Mouse (Mus musculus): Measurements from ENCODE around the gene Foxe1.

Foxe1 gene

GRCm38 (mm10) chr4:46347580-46348515 lies 4.4 kb downstream of the Foxe1 start:
- peak; percentile 37 for DNase-seq (ENCODE audit: low spot score)

GRCm38 (mm10) chr4:46348897-46349296 lies 5.5 kb downstream of the Foxe1 start:
- no peak for DNase-seq (ENCODE audit: low spot score)

- no peak for DNase-seq (ENCODE audit: low spot score)
These were observed 6.1 kb downstream of the Foxe1 start for GRCm38 (mm10) chr4:46349530-46349929.

GRCm38 (mm10) chr4:46353045-46353444 lies 9.6 kb downstream of the Foxe1 start:
- DNase-seq (ENCODE audit: low spot score): peak; percentile 52

- DNase-seq (ENCODE audit: low spot score): peak; percentile 78
These were observed 13.1 kb downstream of the Foxe1 start for GRCm38 (mm10) chr4:46356351-46357133.

GRCm38 (mm10) chr4:46359539-46360253 lies 16.3 kb downstream of the Foxe1 start:
- DNase-seq (ENCODE audit: low spot score): no peak

- DNase-seq (ENCODE audit: low spot score): no peak
These were observed 17.8 kb downstream of the Foxe1 start for GRCm38 (mm10) chr4:46361258-46361657.

- no peak for DNase-seq (ENCODE audit: low spot score)
These were observed 21.0 kb downstream of the Foxe1 start for GRCm38 (mm10) chr4:46364360-46364759.

- DNase-seq (ENCODE audit: low spot score): peak; percentile 25
These were observed 24.1 kb downstream of the Foxe1 start for GRCm38 (mm10) chr4:46367487-46367959.

GRCm38 (mm10) chr4:46369070-46369469 lies 25.7 kb downstream of the Foxe1 start:
- DNase-seq (ENCODE audit: low spot score): no peak

- DNase-seq (ENCODE audit: low spot score): no peak
These were observed 27.0 kb downstream of the Foxe1 start for GRCm38 (mm10) chr4:46370406-46370805.

- peak; percentile 74 for DNase-seq (ENCODE audit: low spot score)
These were observed 27.6 kb downstream of the Foxe1 start for GRCm38 (mm10) chr4:46371030-46371429.

- DNase-seq (ENCODE audit: low spot score): peak; percentile 29
These were observed 31.0 kb downstream of the Foxe1 start for GRCm38 (mm10) chr4:46374455-46374854.

- DNase-seq (ENCODE audit: low spot score): peak; percentile 92
These were observed 31.5 kb downstream of the Foxe1 start for GRCm38 (mm10) chr4:46374869-46375368.

GRCm38 (mm10) chr4:46388556-46388955 lies 45.1 kb downstream of the Foxe1 start:
- no peak for DNase-seq (ENCODE audit: low spot score)

- peak; percentile 100 for DNase-seq (ENCODE audit: low spot score)
These were observed 45.7 kb downstream of the Foxe1 start, which contains the start of gene Trmo for GRCm38 (mm10) chr4:46389013-46389611. Trmo (minus strand) TSS chr4:46389437.

- DNase-seq (ENCODE audit: low spot score): peak; percentile 78
These were observed 46.4 kb downstream of the Foxe1 start for GRCm38 (mm10) chr4:46389612-46390341.

- DNase-seq (ENCODE audit: low spot score): peak; percentile 94
These were observed 47.1 kb downstream of the Foxe1 start for GRCm38 (mm10) chr4:46390390-46390970.

- DNase-seq (ENCODE audit: low spot score): no peak
These were observed 51.0 kb downstream of the Foxe1 start for GRCm38 (mm10) chr4:46394388-46394787.

- no peak for DNase-seq (ENCODE audit: low spot score)
These were observed 52.3 kb downstream of the Foxe1 start for GRCm38 (mm10) chr4:46395736-46396135.
